Comparison of ENCODE assay signal across 8 mouse cellular contexts in the genomic region with DNA sequence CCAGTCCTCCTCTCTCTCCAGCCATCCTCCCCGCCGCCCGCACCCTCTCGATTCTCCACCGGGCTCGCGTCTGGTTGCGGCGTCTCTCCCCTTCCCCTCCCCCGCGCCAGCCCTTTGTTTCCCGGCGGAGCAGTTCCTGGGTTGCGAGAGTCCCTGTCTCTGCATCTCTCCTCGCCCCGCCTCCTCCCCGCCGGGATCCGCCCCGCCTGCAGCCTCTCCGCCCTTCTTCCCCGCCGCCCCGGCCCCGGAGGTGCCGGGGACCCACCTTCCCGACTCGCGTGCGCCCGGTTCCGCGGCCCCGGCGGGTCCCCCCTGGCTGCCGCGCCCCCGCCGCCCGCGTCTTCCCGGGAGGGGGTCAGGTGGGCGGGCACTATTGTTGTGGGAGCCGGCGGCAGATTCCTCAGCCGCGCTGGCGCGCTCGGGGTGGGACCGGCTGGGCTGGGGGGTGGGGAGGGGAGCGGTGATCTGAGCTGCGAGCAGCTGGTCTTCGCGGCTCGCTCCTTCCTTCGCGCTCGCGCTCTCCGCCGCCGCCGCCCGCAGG. TPM values are rescaled to one million over a fixed set of nuclear protein-coding genes. Genes with fewer than 3 reads are reported as not detected.
DNase-seq lines count a peak whose midpoint lies in the region; ATAC-seq lines count a peak whose summit lies in the region.

No protein-coding gene starts in this region.

- peak; percentile 82 to 93 for DNase-seq in adrenal gland, adult (ENCODE audit: inconsistent age in 2 of 2, low spot score in 1 of 2)
- DNase-seq in embryo, embryonic 10 days (ENCODE audit: low spot score) = peak; percentile 87
- DNase-seq in gastrocnemius, postnatal 36 days = peak; percentile 63 to 71
- DNase-seq in left cerebral cortex, postnatal 36 days (ENCODE audit: low spot score in 2 of 2) = peak; percentile 85 to 87
- DNase-seq in right cerebral cortex, postnatal 4 days = peak; percentile 87

- H3K36me3 ChIP-seq in intestine, embryonic 15.5 days = no peaks in the 10 kb centered on the region

- no peaks in the 10 kb centered on the region for H3K9me3 ChIP-seq in intestine, embryonic 15.5 days

- intact Hi-C loops in gastrocnemius, postnatal 36 days (cut with DNase I) = no loop called here
- intact Hi-C loops in left cerebral cortex, postnatal 36 days (cut with DNase I) = no loop called here

- peaks cover 50% of the 10 kb centered on the region for H3K4me1 ChIP-seq in intestine, embryonic 15.5 days (replicated peaks)

- 1% methylated on average over 55 of the region's 65 CpGs for WGBS in intestine, embryonic 15.5 days

- peaks cover 14% of the 10 kb centered on the region for H3K27me3 ChIP-seq in intestine, embryonic 15.5 days (replicated peaks)

- ATAC-seq in intestine, embryonic 15.5 days = peak; percentile 69
- 0 out of 2 replicates have a peak, but pooled peaks have one; percentile 23 for ATAC-seq in megakaryocyte-erythroid progenitor cell, adult 5-6 weeks (replicated peaks; ENCODE audit: low FRiP score, low TSS enrichment, poor library complexity, severe bottlenecking)
- ATAC-seq in monocyte, adult 5-6 weeks (replicated peaks; ENCODE audit: insufficient number of reproducible peaks, low FRiP score, low TSS enrichment, poor library complexity, severe bottlenecking) = no peak

- peak overlapping the region; percentile 83 for H3K27ac ChIP-seq in intestine, embryonic 15.5 days

- peak overlapping the region; percentile 89 for H3K4me3 ChIP-seq in intestine, embryonic 15.5 days (replicated peaks)

- H3K9ac ChIP-seq in intestine, embryonic 15.5 days = peak overlapping the region; percentile 77

- H3K4me2 ChIP-seq in intestine, embryonic 15.5 days (replicated peaks) = peak overlapping the region; percentile 94

RNA-seq across cellular contexts. Expression of gene Cacnb3, which starts 4.0 kb away (rescaled TPM):
- total RNA-seq in gastrocnemius, postnatal 36 days (2021) = 1 to 10 TPM; 2.5 to 4.2 TPM
- 24.9 and 26.7 TPM in 2 replicates for polyA plus RNA-seq in intestine, embryonic 15.5 days (2015; fragmentation: Nextera tagmentation; extraction: Ambion mirVana)
- 100 to 1,000 TPM; 273 to 276 TPM for total RNA-seq in left cerebral cortex, postnatal 36 days (2021)
- not detected in 2 replicates for total RNA-seq in megakaryocyte-erythroid progenitor cell, adult 5-6 weeks (2014; fragmentation: Nextera tagmentation)
- total RNA-seq in megakaryocyte-erythroid progenitor cell, adult 5-6 weeks (2017) = not detected in 2 replicates
- total RNA-seq in monocyte, adult 5-6 weeks (2017) = 0.68 to 1.3 TPM in 2 of 3 replicates, not detected in the other

RNA-seq across cellular contexts. Expression of gene Adcy6, which starts 24.7 kb away (rescaled TPM):
- 10 to 100 TPM; 24.2 to 26.7 TPM for total RNA-seq in gastrocnemius, postnatal 36 days (2021)
- polyA plus RNA-seq in intestine, embryonic 15.5 days (2015; fragmentation: Nextera tagmentation; extraction: Ambion mirVana) = 21.4 and 23.0 TPM in 2 replicates
- 10 to 100 TPM; 41.5 to 58.4 TPM for total RNA-seq in left cerebral cortex, postnatal 36 days (2021)
- total RNA-seq in megakaryocyte-erythroid progenitor cell, adult 5-6 weeks (2014; fragmentation: Nextera tagmentation) = 55.8 and 57.2 TPM in 2 replicates
- total RNA-seq in megakaryocyte-erythroid progenitor cell, adult 5-6 weeks (2017) = 28.8 and 45.9 TPM in 2 replicates
- 0.96 to 3.7 TPM in 2 of 3 replicates, not detected in the other for total RNA-seq in monocyte, adult 5-6 weeks (2017)

RNA-seq across cellular contexts. Expression of gene Ddx23, which starts 28.1 kb away (rescaled TPM):
- 10 to 100 TPM; 50.0 to 56.2 TPM for total RNA-seq in gastrocnemius, postnatal 36 days (2021)
- polyA plus RNA-seq in intestine, embryonic 15.5 days (2015; fragmentation: Nextera tagmentation; extraction: Ambion mirVana) = 23.3 and 23.7 TPM in 2 replicates
- total RNA-seq in left cerebral cortex, postnatal 36 days (2021) = 10 to 100 TPM; 80.2 to 82.7 TPM
- total RNA-seq in megakaryocyte-erythroid progenitor cell, adult 5-6 weeks (2014; fragmentation: Nextera tagmentation) = 79.8 and 96.4 TPM in 2 replicates
- 152 and 181 TPM in 2 replicates for total RNA-seq in megakaryocyte-erythroid progenitor cell, adult 5-6 weeks (2017)
- total RNA-seq in monocyte, adult 5-6 weeks (2017) = 106 to 143 TPM (median 108 TPM) in 3 replicates

RNA-seq across cellular contexts. Expression of gene Rnd1, which starts 42.6 kb away (rescaled TPM):
- 1 to 10 TPM in 1 of 2 experiments, under 1 TPM in 1; 0.81 to 1.5 TPM for total RNA-seq in gastrocnemius, postnatal 36 days (2021)
- 0.97 and 1.1 TPM in 2 replicates for polyA plus RNA-seq in intestine, embryonic 15.5 days (2015; fragmentation: Nextera tagmentation; extraction: Ambion mirVana)
- 10 to 100 TPM; 29.4 to 32.6 TPM for total RNA-seq in left cerebral cortex, postnatal 36 days (2021)
- total RNA-seq in megakaryocyte-erythroid progenitor cell, adult 5-6 weeks (2014; fragmentation: Nextera tagmentation) = 0.64 TPM in 1 of 2 replicates, not detected in the other
- 0.61 TPM in 1 of 2 replicates, not detected in the other for total RNA-seq in megakaryocyte-erythroid progenitor cell, adult 5-6 weeks (2017)
- total RNA-seq in monocyte, adult 5-6 weeks (2017) = 1.2 to 2.8 TPM (median 1.5 TPM) in 3 replicates

Comparison
In these comparisons a context has a peak if more than half of its experiments do, and no peak if none do; other contexts are left out.
1. RNA of gene Cacnb3, which starts 4.0 kb away (total RNA-seq): 273 to 276 TPM in left cerebral cortex, postnatal 36 days; 2.5 to 4.2 TPM in gastrocnemius, postnatal 36 days, 0.68 to 1.3 TPM in monocyte, adult 5-6 weeks and not detected in megakaryocyte-erythroid progenitor cell, adult 5-6 weeks; every median in the first group is over 10 times any median in the second.
2. Peak in every context shown above with its lines, with median percentiles within 50 percentile points of each other: DNase-seq.